Comparison of ENCODE assay signal across 8 mouse cellular contexts in the genomic region with DNA sequence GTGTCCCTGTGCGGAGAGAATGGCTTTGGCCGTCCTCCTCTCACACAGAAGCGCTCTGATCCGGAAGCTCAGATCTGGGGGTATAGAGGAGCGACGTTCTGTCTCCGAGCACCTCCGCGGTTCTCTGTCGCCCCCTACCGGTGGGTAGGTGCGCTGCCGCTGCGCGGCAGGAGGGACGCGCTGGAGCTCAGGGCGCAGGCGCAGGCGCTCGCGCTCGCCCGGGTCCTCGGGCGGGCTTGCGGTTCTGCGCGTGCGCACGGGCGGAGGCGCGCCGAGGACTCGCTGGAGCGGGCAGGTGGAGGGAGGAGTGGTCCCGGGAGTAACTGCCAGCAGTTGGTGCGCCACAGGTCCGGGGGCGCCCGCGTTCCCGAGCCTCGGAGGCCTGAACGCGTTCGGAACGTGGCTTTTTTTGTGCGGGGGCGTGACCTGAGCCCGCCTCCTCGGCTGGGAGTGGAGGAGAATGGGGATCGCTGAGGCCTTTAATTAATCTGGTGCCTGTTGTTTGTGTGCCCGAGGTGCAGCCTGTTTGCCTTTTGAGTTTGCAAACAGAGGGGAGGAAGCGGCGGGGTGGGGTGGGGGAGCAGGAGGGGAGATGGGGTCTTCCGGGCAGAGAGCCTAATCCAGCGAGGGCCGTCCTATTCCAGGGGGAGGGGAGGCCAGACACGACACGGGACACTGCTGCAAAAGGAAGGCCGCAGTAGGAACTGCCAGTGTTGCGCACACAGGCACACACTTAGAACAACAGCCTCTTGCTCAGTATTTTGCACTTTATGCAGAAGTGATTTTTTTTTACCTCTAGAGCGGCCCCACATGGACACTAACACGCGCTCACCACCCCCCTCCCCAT. TPM values are rescaled to one million over a fixed set of nuclear protein-coding genes. Genes with fewer than 3 reads are reported as not detected.
DNase-seq lines count a peak whose midpoint lies in the region; ATAC-seq and TF ChIP-seq lines count a peak whose summit lies in the region.

A gene (plus strand): TSS at position 212 of the 847 bp plus-strand sequence.

- no peak for TF ChIP-seq EP300 in lung, postnatal 0 days (IDR thresholded peaks at IDR 0.05)

- peak within 1 kb of the TSS; percentile 95 for H3K27ac ChIP-seq in hindbrain, embryonic 10.5 days
- H3K27ac ChIP-seq in lung, postnatal 0 days (ENCODE audit: low read length): peak within 1 kb of the TSS; percentile 58

- peaks cover 12% of the 10 kb centered on the region for H3K36me3 ChIP-seq in hindbrain, embryonic 10.5 days
- no peaks in the 10 kb centered on the region for H3K36me3 ChIP-seq in lung, postnatal 0 days (ENCODE audit: insufficient read depth, low read length)

- peaks cover 32% of the 10 kb centered on the region for H3K4me1 ChIP-seq in hindbrain, embryonic 10.5 days (replicated peaks)
- no peaks in the 10 kb centered on the region; the same call in 1 of the 2 replicates for H3K4me1 ChIP-seq in lung, postnatal 0 days (ENCODE audit: insufficient read depth, low read depth, low read length)

- H3K27me3 ChIP-seq in hindbrain, embryonic 10.5 days (ENCODE audit: insufficient read depth, poor library complexity, severe bottlenecking): no peaks in the 10 kb centered on the region
- H3K27me3 ChIP-seq in lung, postnatal 0 days (replicated peaks; ENCODE audit: insufficient read depth, low read length): no peaks in the 10 kb centered on the region

- peak within 1 kb of the TSS; percentile 68 for H3K4me3 ChIP-seq in hindbrain, embryonic 10.5 days
- H3K4me3 ChIP-seq in lung, postnatal 0 days (ENCODE audit: low read depth, low read length): peak within 1 kb of the TSS; percentile 74

- peak; percentile 96 for TF ChIP-seq CTCF in lung, postnatal 0 days (IDR thresholded peaks at IDR 0.05)

- DNase-seq in MEL-GATA-1-ER (ENCODE audit: extremely low read depth, low read depth): peak; percentile 93
- peak; percentile 92 for DNase-seq in cerebellum, adult 8-10 months
- DNase-seq in hindbrain, embryonic 10.5 days (ENCODE audit: low spot score): peak; percentile 97
- peak; percentile 91 for DNase-seq in layer of hippocampus, adult 9-11 months
- DNase-seq in lung, postnatal 0 days (ENCODE audit: low spot score): peak; percentile 96
- peak; percentile 90 for DNase-seq in ovary, postnatal 14 days (ENCODE audit: low spot score)
- peak; percentile 96 for DNase-seq in thymus, postnatal 14 days

- H3K9ac ChIP-seq in lung, postnatal 0 days (replicated peaks; ENCODE audit: low read depth): peak within 1 kb of the TSS; percentile 48

- H3K9me3 ChIP-seq in hindbrain, embryonic 10.5 days: no peaks in the 10 kb centered on the region
- no peaks in the 10 kb centered on the region for H3K9me3 ChIP-seq in lung, postnatal 0 days (ENCODE audit: low read length)

- ATAC-seq in frontal cortex, adult (ENCODE audit: low TSS enrichment): peak; percentile 97
- peak; percentile 96 for ATAC-seq in lung, postnatal 0 days

- WGBS in hindbrain, embryonic 10.5 days: under 1% methylated on average over 67 of the region's 67 CpGs
- WGBS in lung, postnatal 0 days: 1% methylated on average over 56 of the region's 67 CpGs

- H3K4me2 ChIP-seq in lung, postnatal 0 days (replicated peaks; ENCODE audit: low read depth, low read length): peak within 1 kb of the TSS; percentile 71

RNA-seq across cellular contexts. Expression of the gene that starts here (rescaled TPM):
- 58.9 and 64.5 TPM in 2 replicates for polyA plus RNA-seq in hindbrain, embryonic 10.5 days (2016; fragmentation: Nextera tagmentation; extraction: Ambion mirVana)
- polyA plus RNA-seq in lung, postnatal 0 days (2015; fragmentation: Nextera tagmentation; extraction: Ambion mirVana): 30.3 and 36.7 TPM in 2 replicates

Comparison
In these comparisons a context has a peak if more than half of its experiments do, and no peak if none do; other contexts are left out.
1. Peak in every context shown above with its lines: DNase-seq, ATAC-seq, H3K4me3 ChIP-seq and H3K27ac ChIP-seq.